Mouse (Mus musculus) monocyte, adult 5-6 weeks (primary cell): ENCODE data around the gene Fkbp11. TPM values are rescaled to one million over a fixed set of nuclear protein-coding genes. Genes with fewer than 3 reads are reported as not detected.

Experiments used
- ATAC-seq: fragments of 153-309, 156-312 bp; replicated peaks from 2 replicates; pipeline ENCODE4 v1.8.0; 2017; ENCODE audit warnings: mild to moderate bottlenecking; ENCODE audit not compliant: low TSS enrichment, insufficient number of reproducible peaks, severe bottlenecking, poor library complexity, low FRiP score
- total RNA-seq: library from RNA; stranded (forward); fragments of 200-1000, 200-491, 200-594 nt; gene quantifications from 3 replicates; pipeline ENCODE4 v1.2.3, GENCODE M21; 2017

Gene Fkbp11
- total RNA-seq, 1 experiment from 2014 or later, result not detected

GRCm38 (mm10) chr15:98674994-98675545, 52.9 kb downstream of the Fkbp11 start:
- ATAC-seq, result no peak

Other genes with a start within 250 kb of the Fkbp11 start
- gene Lalba, start 245.5 kb downstream of the Fkbp11 start, total RNA-seq, result not detected in 3 replicates
- not detected in 3 replicates for gene Olfr279, start 235.8 kb downstream of the Fkbp11 start, total RNA-seq
- gene Kansl2, start 193.9 kb downstream of the Fkbp11 start, total RNA-seq, result 35.4 to 46.2 TPM (median 40.6 TPM) in 3 replicates
- 112 to 132 TPM (median 124 TPM) in 3 replicates for gene Ccnt1, start 157.3 kb downstream of the Fkbp11 start, total RNA-seq
- not detected in 3 replicates for gene 4930415O20Rik, start 157.2 kb downstream of the Fkbp11 start, total RNA-seq
- 0.96 to 3.7 TPM in 2 of 3 replicates, not detected in the other for gene Adcy6, start 118.1 kb downstream of the Fkbp11 start, total RNA-seq
- gene Cacnb3, start 97.4 kb downstream of the Fkbp11 start, total RNA-seq, result 0.68 to 1.3 TPM in 2 of 3 replicates, not detected in the other
- gene Ddx23, start 65.3 kb downstream of the Fkbp11 start, total RNA-seq, result 106 to 143 TPM (median 108 TPM) in 3 replicates
- 1.2 to 2.8 TPM (median 1.5 TPM) in 3 replicates for gene Rnd1, start 50.7 kb downstream of the Fkbp11 start, total RNA-seq
- gene Ccdc65, start 20.0 kb downstream of the Fkbp11 start, total RNA-seq, result not detected in 3 replicates
- 27.4 to 48.6 TPM (median 30.8 TPM) in 3 replicates for gene Arf3, start 35.0 kb upstream of the Fkbp11 start, total RNA-seq
- gene Wnt10b, start 50.0 kb upstream of the Fkbp11 start, total RNA-seq, result not detected in 3 replicates
- not detected in 3 replicates for gene Wnt1, start 61.7 kb upstream of the Fkbp11 start, total RNA-seq
- not detected in 3 replicates for gene Ddn, start 81.3 kb upstream of the Fkbp11 start, total RNA-seq
- 128 to 132 TPM (median 132 TPM) in 3 replicates for gene Prkag1, start 103.3 kb upstream of the Fkbp11 start, total RNA-seq
- gene Kmt2d, start 143.0 kb upstream of the Fkbp11 start, total RNA-seq, result 39.4 to 138 TPM (median 45.1 TPM) in 3 replicates
- 6.0 to 15.1 TPM (median 14.2 TPM) in 3 replicates for gene Rhebl1, start 166.3 kb upstream of the Fkbp11 start, total RNA-seq
- 0.19 TPM in 1 of 3 replicates, not detected in the others for gene Dhh, start 170.3 kb upstream of the Fkbp11 start, total RNA-seq
- gene Lmbr1l, start 190.0 kb upstream of the Fkbp11 start, total RNA-seq, result 54.7 to 97.4 TPM (median 92.2 TPM) in 3 replicates
- gene Tuba1b, start 206.4 kb upstream of the Fkbp11 start, total RNA-seq, result 86.5 to 154 TPM (median 137 TPM) in 3 replicates
- 12.2 to 56.4 TPM in 2 of 3 replicates, not detected in the other for gene Gm49450, start 225.4 kb upstream of the Fkbp11 start, total RNA-seq
- 79.8 to 96.7 TPM (median 88.2 TPM) in 3 replicates for gene Tuba1a, start 225.5 kb upstream of the Fkbp11 start, total RNA-seq